Mouse (Mus musculus) forebrain, embryonic 14.5 days (tissue): ENCODE results near the gene Kctd7. TPM values are rescaled to one million over a fixed set of nuclear protein-coding genes. Genes with fewer than 3 reads are reported as not detected.

ENCODE experiments used
- polyA plus RNA-seq: library from polyadenylated mRNA; unstranded; fragments of >200 nt; fragmentation: Nextera tagmentation; extraction: Ambion mirVana; gene quantifications from 2 replicates; pipeline ENCODE4 v1.2.1, GENCODE M21; 2014

The Kctd7 gene
- polyA plus RNA-seq, 1 experiment from 2014 or later = 10.9 TPM

Other genes with a start within 250 kb of the Kctd7 start
- 14.9 and 22.3 TPM in 2 replicates for gene Zbed5, start 249.1 kb upstream of the Kctd7 start, polyA plus RNA-seq
- 0.09 and 0.11 TPM in 2 replicates for gene Phkg1, start 246.3 kb upstream of the Kctd7 start, polyA plus RNA-seq
- gene Nupr1l, start 236.3 kb upstream of the Kctd7 start, polyA plus RNA-seq = 3.8 and 5.6 TPM in 2 replicates
- 21.1 and 28.5 TPM in 2 replicates for gene Vkorc1l1, start 202.9 kb upstream of the Kctd7 start, polyA plus RNA-seq
- gene Gusb, start 141.8 kb upstream of the Kctd7 start, polyA plus RNA-seq = 20.7 and 21.4 TPM in 2 replicates
- 36.9 and 38.2 TPM in 2 replicates for gene Asl, start 115.6 kb upstream of the Kctd7 start, polyA plus RNA-seq
- 50.7 and 51.2 TPM in 2 replicates for gene Crcp, start 115.6 kb upstream of the Kctd7 start, polyA plus RNA-seq
- 57.1 and 61.4 TPM in 2 replicates for gene Tpst1, start 71.5 kb upstream of the Kctd7 start, polyA plus RNA-seq
- 30.0 and 38.7 TPM in 2 replicates for gene Rabgef1, start 26.9 kb downstream of the Kctd7 start, polyA plus RNA-seq
- 22.5 and 22.7 TPM in 2 replicates for gene Tmem248, start 72.2 kb downstream of the Kctd7 start, polyA plus RNA-seq
- gene Sbds, start 110.7 kb downstream of the Kctd7 start, polyA plus RNA-seq = 49.6 and 50.8 TPM in 2 replicates
- gene Tyw1, start 110.8 kb downstream of the Kctd7 start, polyA plus RNA-seq = 25.2 and 29.4 TPM in 2 replicates
- gene Caln1, start 224.6 kb downstream of the Kctd7 start, polyA plus RNA-seq = 2.5 and 6.5 TPM in 2 replicates
- gene A330070K13Rik, start 239.8 kb downstream of the Kctd7 start, polyA plus RNA-seq = not detected in 2 replicates